Mouse (Mus musculus): ENCODE data around the gene Plin5.

GRCm38 (mm10) chr17:56124377-56125275, 7.2 kb upstream of the Plin5 start:
- peak; percentile 75 for TF ChIP-seq POLR2A (IDR thresholded peaks at IDR 0.05; ENCODE audit: insufficient read depth, low read depth, low read length)
- peak; percentile 87 for TF ChIP-seq CTCF (IDR thresholded peaks at IDR 0.05)
- peak; percentile 84 for TF ChIP-seq EP300 (IDR thresholded peaks at IDR 0.05; ENCODE audit: insufficient read depth, low read depth, low read length)

Data from heart, adult 2 months (tissue).